Mouse (Mus musculus) lung, adult 2 months (tissue): Measurements from ENCODE around the gene Stk24.

ENCODE experiments used
- CTCF ChIP-seq: fragments of 200-500 bp; IDR thresholded peaks from 2 replicates; pipeline ENCODE4 v1.5.1; 2011; ENCODE audit warnings: mild to moderate bottlenecking, low read length, control low read depth; ENCODE audit not compliant: insufficient read depth
- POLR2A ChIP-seq: fragments of 200-500 bp; IDR thresholded peaks from 2 replicates; pipeline ENCODE4 v1.6.1; 2011; ENCODE audit warnings: low read depth, mild to moderate bottlenecking, control low read depth, low read length, borderline replicate concordance; ENCODE audit errors: extremely low read depth

GRCm38 (mm10) chr14:121349291-121349690 is 30.5 kb downstream of the Stk24 start:
- TF ChIP-seq POLR2A (no peak), CTCF (no peak)
